Mouse (Mus musculus): ENCODE results near the gene Adam1a. TPM values are rescaled to one million over a fixed set of nuclear protein-coding genes. Genes with fewer than 3 reads are reported as not detected.

Gene Adam1a
- polyA plus RNA-seq, 1 experiment from 2014 or later, result 1.1 TPM

DNA sequence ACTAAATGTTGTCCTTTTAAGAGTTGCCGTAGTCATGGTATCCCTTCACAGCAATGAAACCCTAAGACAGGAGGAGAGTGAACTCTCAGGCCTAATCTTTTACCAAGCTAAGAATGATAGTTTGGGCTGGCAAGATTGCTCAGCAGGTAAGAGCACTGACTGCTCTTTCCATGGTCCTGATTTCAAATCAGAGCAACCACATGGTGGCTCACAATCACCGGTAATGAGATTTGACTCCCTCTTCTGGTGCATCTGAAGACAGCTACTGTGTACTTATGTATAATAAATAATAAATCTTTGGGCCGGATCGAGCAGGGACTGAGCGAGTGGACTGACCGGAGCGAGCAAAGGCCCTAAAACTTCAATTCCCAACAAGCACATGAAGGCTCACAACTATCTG is 4.0 kb downstream of the Adam1a start:
- no peak for ATAC-seq (ENCODE audit: low read depth)
- Histone ChIP-seq H3K9ac (ENCODE audit: low read length) (no peak overlapping the region), H3K27ac (ENCODE audit: low read length) (no peak overlapping the region), H3K9me3 (ENCODE audit: control insufficient read depth, low read length) (no peaks in the 10 kb centered on the region), H3K27me3 (ENCODE audit: control insufficient read depth, insufficient read depth, low read depth, low read length) (no peaks in the 10 kb centered on the region), H3K4me3 (ENCODE audit: low read length) (no peak overlapping the region), H3K36me3 (ENCODE audit: control insufficient read depth, insufficient read depth, low read length) (peaks cover 2% of the 10 kb centered on the region; the same call in 1 of the 2 replicates), H3K4me2 (ENCODE audit: low read depth, low read length) (no peak overlapping the region), H3K4me1 (replicated peaks; ENCODE audit: control insufficient read depth, insufficient read depth, low read length) (peaks cover 12% of the 10 kb centered on the region)
- WGBS, result 76% methylated on average over 7 of the region's 7 CpGs

DNA sequence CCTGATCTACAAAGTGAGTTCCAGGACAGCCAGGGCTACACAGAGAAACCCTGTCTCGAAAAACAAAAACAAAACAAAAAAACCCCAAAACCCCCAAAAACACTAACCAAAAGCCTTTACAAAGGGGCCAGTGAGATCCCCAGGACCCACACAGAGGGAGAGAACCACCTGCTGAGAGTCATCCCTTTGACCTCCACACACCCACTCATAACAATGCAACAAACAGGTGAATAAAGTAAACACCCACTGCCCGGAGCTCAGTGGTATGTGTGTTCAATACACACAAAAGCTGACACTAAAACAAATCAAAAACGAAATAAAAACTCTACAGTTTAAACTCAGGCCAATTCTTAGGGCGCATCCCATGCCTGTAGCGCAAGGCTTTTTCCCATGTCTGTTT is 5.2 kb downstream of the Adam1a start:
- Histone ChIP-seq H3K9ac (ENCODE audit: low read length) (no peak overlapping the region), H3K9me3 (ENCODE audit: control insufficient read depth, low read length) (no peaks in the 10 kb centered on the region), H3K27ac (ENCODE audit: low read length) (no peak overlapping the region), H3K4me1 (replicated peaks; ENCODE audit: control insufficient read depth, insufficient read depth, low read length) (peaks cover 12% of the 10 kb centered on the region), H3K27me3 (ENCODE audit: control insufficient read depth, insufficient read depth, low read depth, low read length) (no peaks in the 10 kb centered on the region), H3K4me2 (ENCODE audit: low read depth, low read length) (no peak overlapping the region), H3K4me3 (ENCODE audit: low read length) (no peak overlapping the region), H3K36me3 (ENCODE audit: control insufficient read depth, insufficient read depth, low read length) (peaks cover 11% of the 10 kb centered on the region)
- no peak for ATAC-seq (ENCODE audit: low read depth)
- 90% methylated on average over 5 of the region's 5 CpGs for WGBS

DNA sequence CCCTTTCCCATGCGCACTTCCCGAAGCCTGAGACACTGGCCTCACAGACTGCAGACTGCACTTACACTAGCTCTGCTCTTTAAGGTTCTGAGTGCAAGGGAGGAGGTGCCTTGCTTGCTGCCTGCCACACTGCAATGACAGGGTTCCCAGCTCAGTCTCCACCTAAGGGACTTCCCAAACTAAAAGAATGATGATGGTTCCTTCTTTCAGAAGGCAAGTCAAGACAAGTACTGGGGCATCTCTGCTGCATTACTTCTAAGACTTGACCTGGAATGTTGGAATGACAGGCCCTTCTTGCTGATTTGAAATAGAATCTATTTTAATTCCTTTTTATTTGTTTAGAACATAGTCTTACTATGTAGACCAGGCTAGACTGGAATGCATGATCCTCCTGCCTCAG is 7.7 kb downstream of the Adam1a start:
- Histone ChIP-seq H3K27ac (ENCODE audit: low read length) (no peak overlapping the region), H3K4me1 (replicated peaks; ENCODE audit: control insufficient read depth, insufficient read depth, low read length) (0 out of 2 replicates have a peak, but pooled peaks cover 1% of the 10 kb centered on the region), H3K27me3 (ENCODE audit: control insufficient read depth, insufficient read depth, low read depth, low read length) (no peaks in the 10 kb centered on the region), H3K4me2 (ENCODE audit: low read depth, low read length) (no peak overlapping the region), H3K36me3 (ENCODE audit: control insufficient read depth, insufficient read depth, low read length) (peaks cover 29% of the 10 kb centered on the region), H3K9me3 (ENCODE audit: control insufficient read depth, low read length) (no peaks in the 10 kb centered on the region), H3K4me3 (ENCODE audit: low read length) (no peak overlapping the region), H3K9ac (ENCODE audit: low read length) (no peak overlapping the region)
- ATAC-seq (ENCODE audit: low read depth), result no peak
- WGBS, result 90% methylated on average over 2 of the region's 2 CpGs

GRCm38 (mm10) chr5:121536921-121537555 is 8.2 kb downstream of the Adam1a start:
- no peak overlapping the region for H3K4me2 ChIP-seq (ENCODE audit: low read depth, low read length)
- 68% methylated on average over 7 of the region's 7 CpGs for WGBS
- H3K4me1 ChIP-seq (replicated peaks; ENCODE audit: control insufficient read depth, insufficient read depth, low read length), result no peaks in the 10 kb centered on the region

GRCm38 (mm10) chr5:121535116-121535515 is 10.2 kb downstream of the Adam1a start:
- Histone ChIP-seq H3K36me3 (ENCODE audit: control insufficient read depth, insufficient read depth, low read length) (peaks cover 45% of the 10 kb centered on the region), H3K4me3 (ENCODE audit: low read length) (no peak overlapping the region), H3K27ac (ENCODE audit: low read length) (no peak overlapping the region), H3K9ac (ENCODE audit: low read length) (no peak overlapping the region), H3K27me3 (ENCODE audit: control insufficient read depth, insufficient read depth, low read depth, low read length) (no peaks in the 10 kb centered on the region), H3K9me3 (ENCODE audit: control insufficient read depth, low read length) (no peaks in the 10 kb centered on the region), H3K4me1 (replicated peaks; ENCODE audit: control insufficient read depth, insufficient read depth, low read length) (no peaks in the 10 kb centered on the region), H3K4me2 (ENCODE audit: low read depth, low read length) (no peak overlapping the region)
- ATAC-seq (ENCODE audit: low read depth), result no peak
- 89% methylated on average over 3 of the region's 3 CpGs for WGBS

More at GRCm38 (mm10) chr5:121536921-121537555, 8.2 kb downstream of the Adam1a start:
- H3K36me3 ChIP-seq (ENCODE audit: control insufficient read depth, insufficient read depth, low read length), result peaks cover 34% of the 10 kb centered on the region
- H3K27ac ChIP-seq (ENCODE audit: low read length), result no peak overlapping the region
- no peaks in the 10 kb centered on the region for H3K9me3 ChIP-seq (ENCODE audit: control insufficient read depth, low read length)
- H3K9ac ChIP-seq (ENCODE audit: low read length), result no peak overlapping the region
- H3K4me3 ChIP-seq (ENCODE audit: low read length), result no peak overlapping the region
- no peak for ATAC-seq (ENCODE audit: low read depth)
- no peaks in the 10 kb centered on the region for H3K27me3 ChIP-seq (ENCODE audit: control insufficient read depth, insufficient read depth, low read depth, low read length)

- Histone ChIP-seq H3K9ac (ENCODE audit: low read length) (no peak overlapping the region), H3K27ac (ENCODE audit: low read length) (no peak overlapping the region), H3K36me3 (ENCODE audit: control insufficient read depth, insufficient read depth, low read length) (peaks cover 48% of the 10 kb centered on the region), H3K27me3 (ENCODE audit: control insufficient read depth, insufficient read depth, low read depth, low read length) (no peaks in the 10 kb centered on the region), H3K9me3 (ENCODE audit: control insufficient read depth, low read length) (no peaks in the 10 kb centered on the region), H3K4me3 (ENCODE audit: low read length) (no peak overlapping the region), H3K4me1 (replicated peaks; ENCODE audit: control insufficient read depth, insufficient read depth, low read length) (no peaks in the 10 kb centered on the region), H3K4me2 (ENCODE audit: low read depth, low read length) (no peak overlapping the region)
- ATAC-seq (ENCODE audit: low read depth), result no peak
- WGBS, result 91% methylated on average over 5 of the region's 5 CpGs
Measured at GRCm38 (mm10) chr5:121534521-121534920, 10.8 kb downstream of the Adam1a start.

DNA sequence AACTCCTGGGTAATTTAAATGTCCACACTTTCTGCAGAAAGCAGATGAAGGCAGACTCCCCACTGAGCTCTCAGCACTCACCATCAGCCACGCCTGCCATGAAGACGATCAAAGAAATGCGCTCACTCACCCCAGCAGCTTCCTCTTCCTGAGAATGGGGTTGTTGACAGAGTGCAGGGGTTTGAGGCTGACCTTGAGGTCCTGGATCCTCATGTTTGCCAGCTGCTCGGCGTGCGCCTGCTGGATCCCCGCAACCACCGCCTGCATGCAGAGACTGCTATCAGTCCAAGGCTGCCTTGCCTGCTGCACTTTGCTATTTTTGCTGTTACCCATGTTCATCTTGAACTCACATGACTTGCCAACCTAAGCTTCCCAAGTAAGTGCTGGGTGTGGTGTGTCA is 18.3 kb downstream of the Adam1a start:
- WGBS, result 43% methylated on average over 8 of the region's 8 CpGs

DNA sequence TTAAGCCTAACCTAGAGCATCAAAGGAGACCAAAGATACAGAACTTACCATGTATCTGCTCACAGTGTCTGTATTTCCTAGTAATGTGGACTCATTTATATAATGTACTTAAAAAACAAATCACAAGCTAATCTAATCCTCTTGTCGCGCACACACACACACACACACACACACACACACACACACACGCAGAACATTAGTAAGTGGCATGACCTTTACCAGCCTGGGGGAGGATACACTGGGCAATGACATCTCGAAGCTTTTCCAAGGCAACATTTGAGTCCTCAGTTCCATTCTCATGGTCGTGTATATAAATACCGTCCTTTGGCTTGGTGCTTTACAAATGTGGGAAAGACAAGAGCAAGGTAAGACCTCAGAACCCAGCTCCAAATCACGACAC is 18.8 kb downstream of the Adam1a start:
- H3K36me3 ChIP-seq (ENCODE audit: control insufficient read depth, insufficient read depth, low read length), result peaks cover 55% of the 10 kb centered on the region

More for the DNA sequence above, 18.3 kb downstream of the Adam1a start:
- Histone ChIP-seq H3K9ac (ENCODE audit: low read length) (no peak overlapping the region), H3K27ac (ENCODE audit: low read length) (no peak overlapping the region), H3K9me3 (ENCODE audit: control insufficient read depth, low read length) (no peaks in the 10 kb centered on the region), H3K4me1 (replicated peaks; ENCODE audit: control insufficient read depth, insufficient read depth, low read length) (no peaks in the 10 kb centered on the region; the same call in 1 of the 2 replicates), H3K36me3 (ENCODE audit: control insufficient read depth, insufficient read depth, low read length) (peaks cover 55% of the 10 kb centered on the region), H3K27me3 (ENCODE audit: control insufficient read depth, insufficient read depth, low read depth, low read length) (no peaks in the 10 kb centered on the region), H3K4me3 (ENCODE audit: low read length) (no peak overlapping the region), H3K4me2 (ENCODE audit: low read depth, low read length) (no peak overlapping the region)
- peak; percentile 77 for ATAC-seq (ENCODE audit: low read depth)

DNA sequence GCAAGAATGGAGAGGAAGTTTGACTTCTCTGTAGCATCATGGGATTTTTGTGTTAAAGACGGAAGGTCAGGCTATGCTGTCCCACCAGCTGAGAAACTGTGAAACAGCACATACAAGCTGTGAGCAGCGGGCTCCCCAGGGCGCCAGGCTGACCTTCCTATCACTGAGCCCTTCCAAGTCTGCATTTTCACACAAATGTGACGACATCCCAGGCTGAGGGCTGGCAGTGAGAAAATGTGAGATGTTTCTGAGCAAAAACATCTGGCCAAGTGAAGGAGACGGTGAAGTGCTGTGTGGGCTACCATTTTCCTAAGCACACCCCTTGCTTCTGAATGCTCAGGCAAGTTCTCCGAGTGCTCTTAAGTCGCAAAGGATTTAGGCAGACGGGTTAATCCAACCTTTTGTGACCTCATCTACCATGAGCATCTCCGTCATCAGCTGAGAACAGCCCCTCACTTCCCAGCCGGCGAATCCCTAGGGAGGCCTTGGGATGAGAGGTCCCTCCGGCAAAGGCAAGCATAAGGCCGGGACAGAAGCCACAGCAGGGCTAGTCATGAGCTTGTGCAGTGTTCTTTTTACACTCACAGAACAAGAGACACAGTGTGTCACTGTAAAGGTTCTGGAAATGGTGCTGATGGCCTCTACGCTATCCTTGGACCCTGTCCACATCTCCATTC is 19.4 kb downstream of the Adam1a start:
- ATAC-seq (ENCODE audit: low read depth), result peak; percentile 80

More for the DNA sequence above, 18.8 kb downstream of the Adam1a start:
- Histone ChIP-seq H3K27me3 (ENCODE audit: control insufficient read depth, insufficient read depth, low read depth, low read length) (no peaks in the 10 kb centered on the region), H3K4me2 (ENCODE audit: low read depth, low read length) (no peak overlapping the region), H3K27ac (ENCODE audit: low read length) (no peak overlapping the region), H3K4me1 (replicated peaks; ENCODE audit: control insufficient read depth, insufficient read depth, low read length) (no peaks in the 10 kb centered on the region; the same call in 1 of the 2 replicates), H3K9me3 (ENCODE audit: control insufficient read depth, low read length) (no peaks in the 10 kb centered on the region), H3K9ac (ENCODE audit: low read length) (no peak overlapping the region), H3K4me3 (ENCODE audit: low read length) (no peak overlapping the region)
- WGBS, result 71% methylated on average over 7 of the region's 7 CpGs
- 0 out of 2 replicates have a peak, but pooled peaks have one; percentile 6 for ATAC-seq (ENCODE audit: low read depth)

More for the DNA sequence above, 19.4 kb downstream of the Adam1a start:
- Histone ChIP-seq H3K27me3 (ENCODE audit: control insufficient read depth, insufficient read depth, low read depth, low read length) (no peaks in the 10 kb centered on the region), H3K27ac (ENCODE audit: low read length) (no peak overlapping the region), H3K4me1 (replicated peaks; ENCODE audit: control insufficient read depth, insufficient read depth, low read length) (no peaks in the 10 kb centered on the region; the same call in 1 of the 2 replicates), H3K9ac (ENCODE audit: low read length) (no peak overlapping the region), H3K36me3 (ENCODE audit: control insufficient read depth, insufficient read depth, low read length) (peaks cover 53% of the 10 kb centered on the region), H3K9me3 (ENCODE audit: control insufficient read depth, low read length) (no peaks in the 10 kb centered on the region), H3K4me2 (ENCODE audit: low read depth, low read length) (no peak overlapping the region), H3K4me3 (ENCODE audit: low read length) (no peak overlapping the region)
- 62% methylated on average over 14 of the region's 14 CpGs for WGBS
